Mouse (Mus musculus): Measurements from ENCODE around the gene Ackr3.

The Ackr3 gene

GRCm38 (mm10) chr1:90225603-90226254 lies 21.9 kb downstream of the Ackr3 start:
- ATAC-seq (ENCODE audit: insufficient number of reproducible peaks, low FRiP score, low TSS enrichment) = no peak

GRCm38 (mm10) chr1:90227684-90228322 lies 24.0 kb downstream of the Ackr3 start:
- ATAC-seq (ENCODE audit: insufficient number of reproducible peaks, low FRiP score, low TSS enrichment) = no peak

GRCm38 (mm10) chr1:90228323-90228697 lies 24.5 kb downstream of the Ackr3 start:
- no peak for ATAC-seq (ENCODE audit: insufficient number of reproducible peaks, low FRiP score, low TSS enrichment)

GRCm38 (mm10) chr1:90230611-90231010 lies 26.8 kb downstream of the Ackr3 start:
- ATAC-seq (ENCODE audit: insufficient number of reproducible peaks, low FRiP score, low TSS enrichment) = no peak

- no peak for ATAC-seq (ENCODE audit: insufficient number of reproducible peaks, low FRiP score, low TSS enrichment)
These were observed 28.1 kb downstream of the Ackr3 start for GRCm38 (mm10) chr1:90231591-90232490.

- no peak for ATAC-seq (ENCODE audit: insufficient number of reproducible peaks, low FRiP score, low TSS enrichment)
These were observed 28.7 kb downstream of the Ackr3 start for GRCm38 (mm10) chr1:90232491-90232885.

GRCm38 (mm10) chr1:90234620-90235054 lies 30.9 kb downstream of the Ackr3 start:
- ATAC-seq (ENCODE audit: insufficient number of reproducible peaks, low FRiP score, low TSS enrichment) = no peak

GRCm38 (mm10) chr1:90236640-90237039 lies 32.9 kb downstream of the Ackr3 start:
- no peak for ATAC-seq (ENCODE audit: insufficient number of reproducible peaks, low FRiP score, low TSS enrichment)

GRCm38 (mm10) chr1:90238095-90238888 lies 34.5 kb downstream of the Ackr3 start:
- no peak for ATAC-seq (ENCODE audit: insufficient number of reproducible peaks, low FRiP score, low TSS enrichment)

GRCm38 (mm10) chr1:90239336-90240225 lies 35.8 kb downstream of the Ackr3 start:
- ATAC-seq (ENCODE audit: insufficient number of reproducible peaks, low FRiP score, low TSS enrichment) = no peak

- ATAC-seq (ENCODE audit: insufficient number of reproducible peaks, low FRiP score, low TSS enrichment) = no peak
These were observed 36.5 kb downstream of the Ackr3 start for GRCm38 (mm10) chr1:90240287-90240686.

- ATAC-seq (ENCODE audit: insufficient number of reproducible peaks, low FRiP score, low TSS enrichment) = no peak
These were observed 38.7 kb downstream of the Ackr3 start for GRCm38 (mm10) chr1:90242444-90242989.

- ATAC-seq (ENCODE audit: insufficient number of reproducible peaks, low FRiP score, low TSS enrichment) = no peak
These were observed 40.8 kb downstream of the Ackr3 start for GRCm38 (mm10) chr1:90244537-90244936.

- no peak for ATAC-seq (ENCODE audit: insufficient number of reproducible peaks, low FRiP score, low TSS enrichment)
These were observed 41.8 kb downstream of the Ackr3 start for GRCm38 (mm10) chr1:90245533-90245932.

GRCm38 (mm10) chr1:90246035-90246434 lies 42.3 kb downstream of the Ackr3 start:
- ATAC-seq (ENCODE audit: insufficient number of reproducible peaks, low FRiP score, low TSS enrichment) = no peak

GRCm38 (mm10) chr1:90246800-90247199 lies 43.0 kb downstream of the Ackr3 start:
- no peak for ATAC-seq (ENCODE audit: insufficient number of reproducible peaks, low FRiP score, low TSS enrichment)

GRCm38 (mm10) chr1:90247234-90247633 lies 43.5 kb downstream of the Ackr3 start:
- no peak for ATAC-seq (ENCODE audit: insufficient number of reproducible peaks, low FRiP score, low TSS enrichment)

- ATAC-seq (ENCODE audit: insufficient number of reproducible peaks, low FRiP score, low TSS enrichment) = no peak
These were observed 44.2 kb downstream of the Ackr3 start for GRCm38 (mm10) chr1:90247756-90248541.
